Mouse (Mus musculus) hematopoietic stem cell, adult 5-6 weeks (primary cell): ENCODE data around the gene Nbas. TPM values are rescaled to one million over a fixed set of nuclear protein-coding genes. Genes with fewer than 3 reads are reported as not detected.
A peak's percentile ranks its signal among the peaks of the same experiment; 100 is the strongest.

Source experiments
- ATAC-seq, 2 experiments: fragments of 125-278 bp in 1 of 2; replicated peaks in 1 of 2; 2 replicates each; pipeline ENCODE4 v1.8.0; 2016 to 2017; ENCODE audit warnings: inconsistent platforms in 2 of 2, mild to moderate bottlenecking in 2 of 2, moderate number of reproducible peaks in 2 of 2, low read depth in 1 of 2, moderate TSS enrichment in 1 of 2; ENCODE audit not compliant: low FRiP score in 2 of 2, poor library complexity in 2 of 2, severe bottlenecking in 2 of 2, insufficient read depth in 1 of 2, low TSS enrichment in 1 of 2
- total RNA-seq: library from RNA; stranded (forward); fragments of 172-1452, 232-1000 nt; gene quantifications from 2 replicates; pipeline ENCODE4 v1.2.3, GENCODE M21; 2017

Nbas gene
- total RNA-seq, 1 experiment from 2014 or later, result 12.4 TPM

GRCm38 (mm10) chr12:13486278-13486677, 217.3 kb downstream of the Nbas start:
- no peak for ATAC-seq

GRCm38 (mm10) chr12:13497211-13497610, 228.3 kb downstream of the Nbas start:
- no peak for ATAC-seq

- no peak for ATAC-seq
These were observed 230.4 kb downstream of the Nbas start for GRCm38 (mm10) chr12:13499237-13499889.

GRCm38 (mm10) chr12:13500191-13500590, 231.3 kb downstream of the Nbas start:
- ATAC-seq, result no peak

GRCm38 (mm10) chr12:13504771-13505444, 236.0 kb downstream of the Nbas start:
- no peak for ATAC-seq

- no peak for ATAC-seq
These were observed 249.1 kb downstream of the Nbas start for GRCm38 (mm10) chr12:13518082-13518481.

- ATAC-seq, result no peak
These were observed 250.5 kb downstream of the Nbas start for GRCm38 (mm10) chr12:13519413-13519812.

GRCm38 (mm10) chr12:13532731-13533365, 263.9 kb downstream of the Nbas start:
- ATAC-seq, result no peak

GRCm38 (mm10) chr12:13539171-13539570, 270.2 kb downstream of the Nbas start:
- no peak for ATAC-seq

GRCm38 (mm10) chr12:13543806-13544205, 274.9 kb downstream of the Nbas start:
- ATAC-seq, result no peak

- peak; percentile 55 to 67; a peak in 3 of 4 replicates for ATAC-seq
These were observed 294.8 kb downstream of the Nbas start for GRCm38 (mm10) chr12:13563646-13564289.

- ATAC-seq, result no peak
These were observed 295.4 kb downstream of the Nbas start for GRCm38 (mm10) chr12:13564330-13564729.

GRCm38 (mm10) chr12:13566421-13566820, 297.5 kb downstream of the Nbas start:
- ATAC-seq, result no peak

GRCm38 (mm10) chr12:13575158-13575557, 306.2 kb downstream of the Nbas start:
- ATAC-seq, result no peak

GRCm38 (mm10) chr12:13575605-13576600, 307.0 kb downstream of the Nbas start:
- no peak for ATAC-seq

- ATAC-seq, result no peak
These were observed 307.8 kb downstream of the Nbas start for GRCm38 (mm10) chr12:13576761-13577160.

GRCm38 (mm10) chr12:13580796-13581195, 311.9 kb downstream of the Nbas start:
- no peak for ATAC-seq
